Mouse (Mus musculus) brain, embryonic 14.5 days (tissue): ENCODE results near the gene Ccr9.

Experiments
- CTCF ChIP-seq: fragments of 200-500 bp; IDR thresholded peaks from 2 replicates; pipeline ENCODE4 v1.5.1; 2012; ENCODE audit warnings: inconsistent platforms, mild to moderate bottlenecking, moderate library complexity, borderline replicate concordance; ENCODE audit not compliant: insufficient read depth, insufficient read length; ENCODE audit errors: extremely low read depth
- POLR2A ChIP-seq: fragments of 200-500 bp; IDR thresholded peaks from 2 replicates; pipeline ENCODE4 v1.6.1; 2012; ENCODE audit warnings: mild to moderate bottlenecking, inconsistent platforms, borderline replicate concordance; ENCODE audit not compliant: poor library complexity, insufficient read depth, insufficient read length, severe bottlenecking; ENCODE audit errors: extremely low read depth

DNA sequence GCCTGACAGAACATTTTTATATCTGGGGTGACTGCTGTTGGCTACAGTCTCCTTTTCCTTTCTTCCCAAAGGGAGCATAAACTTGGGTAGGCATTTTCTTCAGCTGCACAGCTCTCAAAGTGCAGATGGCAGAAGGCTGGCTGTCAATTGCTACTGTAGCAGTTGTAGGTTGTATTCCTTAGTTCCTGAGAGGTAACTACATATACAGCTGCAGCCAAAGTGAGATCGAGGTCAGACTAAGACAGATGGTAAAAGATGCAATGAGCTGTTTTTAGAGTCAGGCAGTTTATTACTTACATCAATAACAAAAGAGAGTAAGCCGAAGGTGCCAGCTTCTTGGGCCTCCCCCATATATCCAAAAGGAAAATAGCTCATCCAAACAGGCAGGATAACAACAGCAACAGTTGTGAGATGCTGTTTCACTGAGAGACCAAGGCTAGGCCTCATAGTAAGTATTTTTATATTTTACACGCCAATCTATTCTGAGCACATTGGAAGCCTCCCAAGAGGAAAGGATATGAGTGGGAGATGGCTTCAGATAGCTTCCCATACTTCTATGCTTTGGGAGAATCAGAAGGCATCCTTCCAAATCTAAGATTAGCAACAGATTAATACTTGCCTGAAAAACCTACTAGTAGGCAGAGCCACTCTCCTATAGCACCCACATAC, 17.5 kb downstream of the Ccr9 start:
- no peak for TF ChIP-seq POLR2A
- no peak for TF ChIP-seq CTCF
